Mouse (Mus musculus): ENCODE data around the gene Rab44. TPM values are rescaled to one million over a fixed set of nuclear protein-coding genes. Genes with fewer than 3 reads are reported as not detected.

Gene Rab44
- polyA plus RNA-seq, 1 experiment from 2014 or later = 0.13 TPM

GRCm38 (mm10) chr17:29136236-29136635 is 22.3 kb downstream of the Rab44 start:
- H3K4me3 ChIP-seq = no peak overlapping the region
- no peaks in the 10 kb centered on the region for H3K36me3 ChIP-seq
- ATAC-seq (ENCODE audit: insufficient number of reproducible peaks, low FRiP score) = no peak
- H3K9me3 ChIP-seq (replicated peaks) = no peaks in the 10 kb centered on the region
- no peaks in the 10 kb centered on the region; the same call in 1 of the 2 replicates for H3K27me3 ChIP-seq (replicated peaks)
- WGBS = 67% methylated on average over 6 of the region's 6 CpGs
- H3K4me2 ChIP-seq = no peak overlapping the region
- no peak overlapping the region for H3K9ac ChIP-seq
- H3K27ac ChIP-seq (ENCODE audit: poor library complexity, severe bottlenecking) = no peak overlapping the region
- no peaks in the 10 kb centered on the region for H3K4me1 ChIP-seq (replicated peaks)

- H3K9me3 ChIP-seq (replicated peaks) = no peaks in the 10 kb centered on the region
- 76% methylated on average over 7 of the region's 7 CpGs for WGBS
- H3K4me2 ChIP-seq = no peak overlapping the region
- H3K36me3 ChIP-seq = no peaks in the 10 kb centered on the region
- no peak for ATAC-seq (ENCODE audit: insufficient number of reproducible peaks, low FRiP score)
- H3K9ac ChIP-seq = no peak overlapping the region
- no peaks in the 10 kb centered on the region for H3K4me1 ChIP-seq (replicated peaks)
- H3K27ac ChIP-seq (ENCODE audit: poor library complexity, severe bottlenecking) = no peak overlapping the region
- no peaks in the 10 kb centered on the region; the same call in 1 of the 2 replicates for H3K27me3 ChIP-seq (replicated peaks)
- no peak overlapping the region for H3K4me3 ChIP-seq
Measured at GRCm38 (mm10) chr17:29137906-29138305, 24.0 kb downstream of the Rab44 start.

- Histone ChIP-seq H3K9me3 (replicated peaks) (0 out of 2 replicates have a peak, but pooled peaks cover 4% of the 10 kb centered on the region), H3K4me2 (no peak overlapping the region), H3K4me3 (no peak overlapping the region), H3K36me3 (no peaks in the 10 kb centered on the region), H3K27me3 (replicated peaks) (no peaks in the 10 kb centered on the region), H3K4me1 (replicated peaks) (0 out of 2 replicates have a peak, but pooled peaks cover 6% of the 10 kb centered on the region), H3K27ac (ENCODE audit: poor library complexity, severe bottlenecking) (no peak overlapping the region), H3K9ac (no peak overlapping the region)
- ATAC-seq (ENCODE audit: insufficient number of reproducible peaks, low FRiP score) = no peak
- 80% methylated on average over 3 of the region's 3 CpGs for WGBS
Measured at GRCm38 (mm10) chr17:29141577-29141976, 27.6 kb downstream of the Rab44 start.

GRCm38 (mm10) chr17:29143266-29143665 is 29.3 kb downstream of the Rab44 start:
- H3K4me1 ChIP-seq (replicated peaks) = peaks cover 15% of the 10 kb centered on the region; the same call in 1 of the 2 replicates
- H3K4me2 ChIP-seq = no peak overlapping the region
- 0 out of 2 replicates have a peak, but pooled peaks cover 4% of the 10 kb centered on the region for H3K9me3 ChIP-seq (replicated peaks)
- H3K9ac ChIP-seq = no peak overlapping the region
- no peaks in the 10 kb centered on the region for H3K36me3 ChIP-seq
- H3K27me3 ChIP-seq (replicated peaks) = no peaks in the 10 kb centered on the region
- no peak overlapping the region for H3K4me3 ChIP-seq
- 80% methylated on average over 8 of the region's 8 CpGs for WGBS
- no peak overlapping the region for H3K27ac ChIP-seq (ENCODE audit: poor library complexity, severe bottlenecking)
- ATAC-seq (ENCODE audit: insufficient number of reproducible peaks, low FRiP score) = no peak

- Histone ChIP-seq H3K27ac (ENCODE audit: poor library complexity, severe bottlenecking) (no peak overlapping the region), H3K9me3 (replicated peaks) (0 out of 2 replicates have a peak, but pooled peaks cover 4% of the 10 kb centered on the region), H3K4me3 (no peak overlapping the region), H3K27me3 (replicated peaks) (no peaks in the 10 kb centered on the region), H3K4me2 (no peak overlapping the region), H3K9ac (no peak overlapping the region), H3K4me1 (replicated peaks) (peaks cover 15% of the 10 kb centered on the region; the same call in 1 of the 2 replicates), H3K36me3 (no peaks in the 10 kb centered on the region)
- 85% methylated on average over 12 of the region's 12 CpGs for WGBS
- ATAC-seq (ENCODE audit: insufficient number of reproducible peaks, low FRiP score) = no peak
Measured at GRCm38 (mm10) chr17:29145101-29145500, 31.2 kb downstream of the Rab44 start.

- no peak overlapping the region for H3K27ac ChIP-seq (ENCODE audit: poor library complexity, severe bottlenecking)
- H3K4me1 ChIP-seq (replicated peaks) = peaks cover 15% of the 10 kb centered on the region; the same call in 1 of the 2 replicates
- H3K27me3 ChIP-seq (replicated peaks) = no peaks in the 10 kb centered on the region
- no peak overlapping the region for H3K4me2 ChIP-seq
- H3K36me3 ChIP-seq = no peaks in the 10 kb centered on the region
- no peak overlapping the region for H3K4me3 ChIP-seq
- 0 out of 2 replicates have a peak, but pooled peaks cover 4% of the 10 kb centered on the region for H3K9me3 ChIP-seq (replicated peaks)
- no peak for ATAC-seq (ENCODE audit: insufficient number of reproducible peaks, low FRiP score)
- no peak overlapping the region for H3K9ac ChIP-seq
- WGBS = 67% methylated on average over 14 of the region's 14 CpGs
Measured at GRCm38 (mm10) chr17:29147273-29147672, 33.3 kb downstream of the Rab44 start.

GRCm38 (mm10) chr17:29147773-29148172 is 33.8 kb downstream of the Rab44 start:
- no peak overlapping the region for H3K4me3 ChIP-seq
- H3K9ac ChIP-seq = no peak overlapping the region
- no peaks in the 10 kb centered on the region for H3K36me3 ChIP-seq
- H3K9me3 ChIP-seq (replicated peaks) = 0 out of 2 replicates have a peak, but pooled peaks cover 4% of the 10 kb centered on the region
- H3K4me1 ChIP-seq (replicated peaks) = peaks cover 15% of the 10 kb centered on the region; the same call in 1 of the 2 replicates
- WGBS = 74% methylated on average over 6 of the region's 6 CpGs
- no peak for ATAC-seq (ENCODE audit: insufficient number of reproducible peaks, low FRiP score)
- H3K27ac ChIP-seq (ENCODE audit: poor library complexity, severe bottlenecking) = no peak overlapping the region
- no peaks in the 10 kb centered on the region for H3K27me3 ChIP-seq (replicated peaks)
- H3K4me2 ChIP-seq = no peak overlapping the region

- H3K27ac ChIP-seq (ENCODE audit: poor library complexity, severe bottlenecking) = no peak overlapping the region
- H3K27me3 ChIP-seq (replicated peaks) = no peaks in the 10 kb centered on the region
- H3K4me1 ChIP-seq (replicated peaks) = peaks cover 9% of the 10 kb centered on the region; the same call in 1 of the 2 replicates
- no peak overlapping the region for H3K4me2 ChIP-seq
- 0 out of 2 replicates have a peak, but pooled peaks cover 4% of the 10 kb centered on the region for H3K9me3 ChIP-seq (replicated peaks)
- H3K36me3 ChIP-seq = no peaks in the 10 kb centered on the region
- ATAC-seq (ENCODE audit: insufficient number of reproducible peaks, low FRiP score) = no peak
- H3K4me3 ChIP-seq = no peak overlapping the region
- no peak overlapping the region for H3K9ac ChIP-seq
- WGBS = 70% methylated on average over 7 of the region's 7 CpGs
Measured at GRCm38 (mm10) chr17:29149766-29150165, 35.8 kb downstream of the Rab44 start.

GRCm38 (mm10) chr17:29152547-29152946 is 38.6 kb downstream of the Rab44 start:
- no peak for ATAC-seq (ENCODE audit: insufficient number of reproducible peaks, low FRiP score)
- peaks cover 16% of the 10 kb centered on the region for H3K4me1 ChIP-seq (replicated peaks)
- 59% methylated on average over 5 of the region's 5 CpGs for WGBS
- H3K27ac ChIP-seq (ENCODE audit: poor library complexity, severe bottlenecking) = no peak overlapping the region
- H3K27me3 ChIP-seq (replicated peaks) = no peaks in the 10 kb centered on the region
- no peaks in the 10 kb centered on the region for H3K36me3 ChIP-seq
- no peak overlapping the region for H3K4me2 ChIP-seq
- H3K9me3 ChIP-seq (replicated peaks) = no peaks in the 10 kb centered on the region
- H3K9ac ChIP-seq = no peak overlapping the region
- no peak overlapping the region for H3K4me3 ChIP-seq

- 62% methylated on average over 13 of the region's 13 CpGs for WGBS
- H3K9me3 ChIP-seq (replicated peaks) = no peaks in the 10 kb centered on the region
- H3K4me1 ChIP-seq (replicated peaks) = peaks cover 9% of the 10 kb centered on the region
- no peak overlapping the region for H3K9ac ChIP-seq
- no peak for ATAC-seq (ENCODE audit: insufficient number of reproducible peaks, low FRiP score)
- H3K36me3 ChIP-seq = no peaks in the 10 kb centered on the region
- H3K27me3 ChIP-seq (replicated peaks) = no peaks in the 10 kb centered on the region
- no peak overlapping the region for H3K4me3 ChIP-seq
- H3K27ac ChIP-seq (ENCODE audit: poor library complexity, severe bottlenecking) = no peak overlapping the region
- no peak overlapping the region for H3K4me2 ChIP-seq
Measured at GRCm38 (mm10) chr17:29154247-29154646, 40.3 kb downstream of the Rab44 start.

GRCm38 (mm10) chr17:29155355-29156135 is 41.6 kb downstream of the Rab44 start:
- H3K27ac ChIP-seq (ENCODE audit: poor library complexity, severe bottlenecking) = no peak overlapping the region
- 75% methylated on average over 12 of the region's 12 CpGs for WGBS
- peaks cover 3% of the 10 kb centered on the region; the same call in 1 of the 2 replicates for H3K9me3 ChIP-seq (replicated peaks)
- H3K4me3 ChIP-seq = no peak overlapping the region
- H3K4me1 ChIP-seq (replicated peaks) = peaks cover 9% of the 10 kb centered on the region
- no peaks in the 10 kb centered on the region for H3K27me3 ChIP-seq (replicated peaks)
- H3K9ac ChIP-seq = no peak overlapping the region
- H3K4me2 ChIP-seq = no peak overlapping the region
- H3K36me3 ChIP-seq = peaks cover 6% of the 10 kb centered on the region
- no peak for ATAC-seq (ENCODE audit: insufficient number of reproducible peaks, low FRiP score)

Data from heart, embryonic 12.5 days (tissue).